Mouse (Mus musculus): Measurements from ENCODE around the gene Map1s. TPM values are rescaled to one million over a fixed set of nuclear protein-coding genes. Genes with fewer than 3 reads are reported as not detected.

Gene Map1s
- total and polyA plus RNA-seq, 3 experiments: 9.5 to 51.4 (median 30.9) TPM

- no peak for DNase-seq (ENCODE audit: extremely low read depth)
- no peak for TF ChIP-seq MAX (IDR thresholded peaks at IDR 0.05; ENCODE audit: low read length)
- no peak for TF ChIP-seq POLR2A (IDR thresholded peaks at IDR 0.05; ENCODE audit: low read depth, low read length)
- no peak for TF ChIP-seq HCFC1 (IDR thresholded peaks at IDR 0.05; ENCODE audit: low read depth, low read length)
- TF ChIP-seq SMC3 (IDR thresholded peaks at IDR 0.05; ENCODE audit: low read depth, low read length): no peak
- TF ChIP-seq GABPA (IDR thresholded peaks at IDR 0.05; ENCODE audit: insufficient replicate concordance, low read depth, low read length): no peak
- TF ChIP-seq CHD1 (IDR thresholded peaks at IDR 0.05; ENCODE audit: low read depth, low read length): no peak
- no peak for TF ChIP-seq MAZ (IDR thresholded peaks at IDR 0.05; ENCODE audit: low read depth, low read length)
- TF ChIP-seq ZMIZ1 (IDR thresholded peaks at IDR 0.05; ENCODE audit: low read depth, low read length): no peak
- no peak for TF ChIP-seq USF1 (IDR thresholded peaks at IDR 0.05; ENCODE audit: low read depth, low read length)
- no peak for TF ChIP-seq ZKSCAN1 (IDR thresholded peaks at IDR 0.05; ENCODE audit: borderline replicate concordance, low read depth, low read length)
- TF ChIP-seq POLR2AphosphoS2 (IDR thresholded peaks at IDR 0.05; ENCODE audit: low read depth, low read length): no peak
- TF ChIP-seq RAD21 (IDR thresholded peaks at IDR 0.05; ENCODE audit: low read depth, low read length): no peak
- TF ChIP-seq CHD2 (IDR thresholded peaks at IDR 0.05; ENCODE audit: low read length): no peak
- no peak for TF ChIP-seq IRF4 (IDR thresholded peaks at IDR 0.05; ENCODE audit: low read depth, low read length)
- TF ChIP-seq NRF1 (IDR thresholded peaks at IDR 0.05; ENCODE audit: low read depth, low read length): no peak
- TF ChIP-seq SIN3A (IDR thresholded peaks at IDR 0.05; ENCODE audit: low read length): no peak
- H3K4me3 ChIP-seq (replicated peaks in 1 of 3; ENCODE audit: low read depth in 2 of 3, low read length in 2 of 3, poor library complexity in 1 of 3): no peak overlapping the region
- no peak overlapping the region for H3K9ac ChIP-seq (ENCODE audit: insufficient read depth, low read depth)
- H3K36me3 ChIP-seq (replicated peaks in 1 of 2; ENCODE audit: control insufficient read depth in 1 of 2, insufficient read depth in 1 of 2, low read length in 1 of 2): peaks cover 0 to 52% of the 10 kb centered on the region in 2 experiments
- in situ Hi-C loops (cut with MboI; ENCODE audit: low pct_ligation_motif_present, low pct_unique_long_range_greater_than_20kb, low sequenced_read_pairs) (no loop called here), dilution Hi-C loops (cut with MboI; ENCODE audit: extremely low pct_ligation_motif_present, extremely low pct_unique_long_range_greater_than_20kb, low sequenced_read_pairs) (no loop called here)
- no peaks in the 10 kb centered on the region for H3K27me3 ChIP-seq (replicated peaks)
- no peaks in the 10 kb centered on the region for H3K79me2 ChIP-seq (replicated peaks; ENCODE audit: control insufficient read depth, extremely low read depth, insufficient read depth, poor library complexity, severe bottlenecking)
- H3K27ac ChIP-seq (ENCODE audit: insufficient read depth, low read depth): no peak overlapping the region
- H3K4me1 ChIP-seq (ENCODE audit: control insufficient read depth in 1 of 2, insufficient read depth in 2 of 2): peaks cover 13 to 40% of the 10 kb centered on the region in 2 experiments
- no peak overlapping the region for H3K4me2 ChIP-seq (ENCODE audit: insufficient read depth, low read depth, poor library complexity, severe bottlenecking)
- H3K9me3 ChIP-seq (replicated peaks; ENCODE audit: low read length): no peaks in the 10 kb centered on the region
Measured at GRCm38 (mm10) chr8:70884186-70884585, 21.5 kb upstream of the Map1s start.

- Histone ChIP-seq H3K4me1 (ENCODE audit: control insufficient read depth in 1 of 2, insufficient read depth in 2 of 2) (peaks cover 13 to 39% of the 10 kb centered on the region in 2 experiments), H3K27me3 (replicated peaks) (no peaks in the 10 kb centered on the region), H3K9me3 (replicated peaks; ENCODE audit: low read length) (no peaks in the 10 kb centered on the region), H3K79me2 (replicated peaks; ENCODE audit: control insufficient read depth, extremely low read depth, insufficient read depth, poor library complexity, severe bottlenecking) (no peaks in the 10 kb centered on the region), H3K4me3 (replicated peaks in 1 of 3; ENCODE audit: low read depth in 2 of 3, low read length in 2 of 3, poor library complexity in 1 of 3) (no peak overlapping the region), H3K9ac (ENCODE audit: insufficient read depth, low read depth) (no peak overlapping the region), H3K4me2 (ENCODE audit: insufficient read depth, low read depth, poor library complexity, severe bottlenecking) (no peak overlapping the region), H3K36me3 (replicated peaks in 1 of 2; ENCODE audit: control insufficient read depth in 1 of 2, insufficient read depth in 1 of 2, low read length in 1 of 2) (peaks cover 0 to 55% of the 10 kb centered on the region in 2 experiments), H3K27ac (ENCODE audit: insufficient read depth, low read depth) (no peak overlapping the region)
- in situ Hi-C loops (cut with MboI; ENCODE audit: low pct_ligation_motif_present, low pct_unique_long_range_greater_than_20kb, low sequenced_read_pairs): no loop called here
- TF ChIP-seq MAX (IDR thresholded peaks at IDR 0.05; ENCODE audit: low read length) (no peak), ZC3H11A (IDR thresholded peaks at IDR 0.05; ENCODE audit: low read depth, low read length) (no peak), ETS1 (conservative IDR thresholded peaks at IDR 0.05; ENCODE audit: low read depth, low read length) (no peak), NRF1 (IDR thresholded peaks at IDR 0.05; ENCODE audit: low read depth, low read length) (no peak), JUN (IDR thresholded peaks at IDR 0.05; ENCODE audit: insufficient read depth, low read depth, low read length) (no peak), SMC3 (IDR thresholded peaks at IDR 0.05; ENCODE audit: low read depth, low read length) (no peak), SIN3A (IDR thresholded peaks at IDR 0.05; ENCODE audit: low read length) (no peak), ZKSCAN1 (IDR thresholded peaks at IDR 0.05; ENCODE audit: borderline replicate concordance, low read depth, low read length) (no peak), MAZ (IDR thresholded peaks at IDR 0.05; ENCODE audit: low read depth, low read length) (no peak), EP300 (IDR thresholded peaks at IDR 0.05; ENCODE audit: low read length) (no peak), CHD2 (IDR thresholded peaks at IDR 0.05; ENCODE audit: low read length) (no peak), POLR2A (IDR thresholded peaks at IDR 0.05; ENCODE audit: low read depth, low read length) (no peak), RCOR1 (conservative IDR thresholded peaks at IDR 0.05; ENCODE audit: low read depth, low read length) (no peak), PAX5 (IDR thresholded peaks at IDR 0.05; ENCODE audit: low read length) (no peak), UBTF (IDR thresholded peaks at IDR 0.05; ENCODE audit: low read depth, low read length) (no peak), MYC (IDR thresholded peaks at IDR 0.05; ENCODE audit: low read depth, low read length) (no peak), NELFE (IDR thresholded peaks at IDR 0.05; ENCODE audit: low read depth, low read length) (no peak), POLR2AphosphoS2 (IDR thresholded peaks at IDR 0.05; ENCODE audit: low read depth, low read length) (no peak), BHLHE40 (IDR thresholded peaks at IDR 0.05; ENCODE audit: low read depth, low read length) (no peak)
- DNase-seq (ENCODE audit: extremely low read depth): no peak
- dilution Hi-C loops (cut with MboI; ENCODE audit: extremely low pct_ligation_motif_present, extremely low pct_unique_long_range_greater_than_20kb, low sequenced_read_pairs): no loop called here
Measured at GRCm38 (mm10) chr8:70884683-70885082, 21.0 kb upstream of the Map1s start.
